Mouse (Mus musculus): ENCODE data around the gene Chic1. TPM values are rescaled to one million over a fixed set of nuclear protein-coding genes. Genes with fewer than 3 reads are reported as not detected.

Chic1 gene
- total RNA-seq, 2 experiments from 2014 or later: 1.2 to 1.3 TPM

- no peak for DNase-seq (ENCODE audit: low spot score in 2 of 2)
These were observed 71.4 kb downstream of the Chic1 start for GRCm38 (mm10) chrX:103427677-103428076.

GRCm38 (mm10) chrX:103432293-103432692 is 76.0 kb downstream of the Chic1 start:
- DNase-seq (ENCODE audit: low spot score in 2 of 2): no peak

- no peak for DNase-seq (ENCODE audit: low spot score in 2 of 2)
These were observed 81.7 kb downstream of the Chic1 start for GRCm38 (mm10) chrX:103438023-103438422.

- DNase-seq (ENCODE audit: low spot score in 2 of 2): no peak
These were observed 84.5 kb downstream of the Chic1 start for GRCm38 (mm10) chrX:103440803-103441202.

GRCm38 (mm10) chrX:103443755-103444154 is 87.5 kb downstream of the Chic1 start:
- DNase-seq (ENCODE audit: low spot score in 2 of 2): no peak

Other genes starting within 250 kb of the Chic1 start
- gene Nap1l2, start 169.8 kb upstream of the Chic1 start, total RNA-seq (2021): not detected
- gene Cdx4, start 35.1 kb upstream of the Chic1 start, total RNA-seq (2021): not detected
- under 1 TPM in 1 of 2 experiments, not detected in 1; 0.47 TPM for gene Tsx, start 58.0 kb downstream of the Chic1 start, total RNA-seq (2021)
- not detected for gene Gm26992, start 65.5 kb downstream of the Chic1 start, total RNA-seq (2021)

Measured in gastrocnemius, postnatal 4 days (tissue).